ENCODE assay signal across 12 mouse cellular contexts in genomic region chr10:17131763-17132162, GRCm38 (mm10).
DNase-seq lines count a peak whose midpoint lies in the region; ATAC-seq lines count a peak whose summit lies in the region.
"Had no signal": no experiment of that assay in that cellular context is flagged by ENCODE, and none has a peak within 500 bp of the region (broad histone marks: within the 10 kb centered on the region; RNA-seq: fewer than 3 reads in every experiment).

No protein-coding gene starts in this region.

- H3K9ac ChIP-seq in heart, embryonic 13.5 days = no peak overlapping the region
- H3K9ac ChIP-seq: hindbrain, embryonic 15.5 days; neural tube, embryonic 13.5 days had no signal

- 9% methylated on average over 4 of the region's 4 CpGs for WGBS in heart, embryonic 13.5 days

- H3K4me3 ChIP-seq in heart, embryonic 13.5 days = no peak overlapping the region
- H3K4me3 ChIP-seq: forebrain, embryonic 10.5 days; hindbrain, embryonic 15.5 days; neural tube, embryonic 13.5 days had no signal

- H3K36me3 ChIP-seq in heart, embryonic 13.5 days = no peaks in the 10 kb centered on the region
- H3K36me3 ChIP-seq: forebrain, embryonic 10.5 days; hindbrain, embryonic 15.5 days; neural tube, embryonic 13.5 days had no signal

- no peak overlapping the region for H3K4me2 ChIP-seq in heart, embryonic 13.5 days
- H3K4me2 ChIP-seq: hindbrain, embryonic 15.5 days; neural tube, embryonic 13.5 days had no signal

- peaks cover 8% of the 10 kb centered on the region for H3K4me1 ChIP-seq in heart, embryonic 13.5 days
- H3K4me1 ChIP-seq: forebrain, embryonic 10.5 days; hindbrain, embryonic 15.5 days; neural tube, embryonic 13.5 days had no signal

- H3K27ac ChIP-seq in heart, embryonic 13.5 days (replicated peaks) = 0 out of 2 replicates have a peak overlapping the region, but pooled peaks have one; percentile 24
- H3K27ac ChIP-seq: forebrain, embryonic 10.5 days; hindbrain, embryonic 15.5 days; neural tube, embryonic 13.5 days had no signal

- no peak for ATAC-seq in heart, embryonic 13.5 days (ENCODE audit: extremely low read depth, insufficient number of reproducible peaks, low FRiP score, low TSS enrichment)
- no peak for ATAC-seq in activated CD4-positive, CD25-positive, alpha-beta regulatory T cell, adult 4 months

- H3K9me3 ChIP-seq in heart, embryonic 13.5 days = no peaks in the 10 kb centered on the region
- H3K9me3 ChIP-seq: forebrain, embryonic 10.5 days; hindbrain, embryonic 15.5 days; neural tube, embryonic 13.5 days had no signal

- intact Hi-C loops in heart, postnatal 25 days (cut with DNase I) = no loop called here

- no peak for DNase-seq in heart, postnatal 25 days (ENCODE audit: low spot score)
- DNase-seq in NIH3T3 (ENCODE audit: low read depth) = peak; percentile 54
- DNase-seq in cerebellum, adult 8-10 months = peak; percentile 31
- DNase-seq in layer of hippocampus, adult 18-20 months (ENCODE audit: low spot score in 2 of 2) = peak; percentile 3 to 39
- DNase-seq in spleen, postnatal 4 days (ENCODE audit: low spot score in 2 of 2) = no peak
- DNase-seq in natural killer cell, adult 2 months (ENCODE audit: low spot score in 2 of 2) = no peak
- DNase-seq: liver had no signal

- no peaks in the 10 kb centered on the region for H3K27me3 ChIP-seq in heart, embryonic 13.5 days (replicated peaks)
- H3K27me3 ChIP-seq: hindbrain, embryonic 15.5 days; neural tube, embryonic 13.5 days had no signal

Comparison
In these comparisons a context has a peak if more than half of its experiments do, and no peak if none do; other contexts are left out.
1. DNase-seq: peak in NIH3T3 (single experiment), cerebellum, adult 8-10 months (single experiment) and layer of hippocampus, adult 18-20 months (2 of 2); none in heart, postnatal 25 days (single experiment), spleen, postnatal 4 days (0 of 2) and natural killer cell, adult 2 months (0 of 2).